Mouse (Mus musculus) neural tube, embryonic 11.5 days (tissue): ENCODE results near the gene Ids. TPM values are rescaled to one million over a fixed set of nuclear protein-coding genes. Genes with fewer than 3 reads are reported as not detected.

Source experiments
- ATAC-seq: fragments of 200-750 bp; cut with Nextera tagmentation; 2 replicates; pipeline ENCODE4 v1.8.0; 2017; ENCODE audit warnings: moderate number of reproducible peaks, mild to moderate bottlenecking, moderate TSS enrichment, moderate library complexity; ENCODE audit not compliant: insufficient read depth, low FRiP score, low TSS enrichment
- DNase-seq: peaks from one replicate; pipeline ENCODE4 v3.0.0-alpha.2; 2015; ENCODE audit warnings: low spot score
- H3K27ac ChIP-seq: fragments of 300-500 bp; sonication (generic); 2 replicates; pipeline ENCODE4 v1.5.1; 2014; ENCODE audit warnings: low read depth, mild to moderate bottlenecking, low read length
- H3K27me3 ChIP-seq: fragments of 300-500 bp; sonication (generic); 2 replicates; pipeline ENCODE4 v1.6.1; 2014; ENCODE audit warnings: mild to moderate bottlenecking, low read length, mixed read lengths; ENCODE audit not compliant: control insufficient read depth, insufficient read depth
- H3K36me3 ChIP-seq: fragments of 300-500 bp; sonication (generic); 2 replicates; pipeline ENCODE4 v1.6.1; 2014; ENCODE audit warnings: mild to moderate bottlenecking, low read length, moderate library complexity, mixed read lengths; ENCODE audit not compliant: control insufficient read depth, insufficient read depth
- H3K4me1 ChIP-seq: fragments of 300-500 bp; sonication (generic); 2 replicates; pipeline ENCODE4 v1.6.1; 2014; ENCODE audit warnings: low read length, mixed read lengths; ENCODE audit not compliant: control insufficient read depth, insufficient read depth
- H3K4me2 ChIP-seq: fragments of 300-500 bp; sonication (generic); 2 replicates; pipeline ENCODE4 v1.6.1; 2014; ENCODE audit warnings: low read depth, mild to moderate bottlenecking, moderate library complexity
- H3K4me3 ChIP-seq: fragments of 300-500 bp; sonication (generic); 2 replicates; pipeline ENCODE4 v1.5.1; 2014; ENCODE audit warnings: low read depth, low read length
- H3K9ac ChIP-seq: fragments of 300-500 bp; sonication (generic); 2 replicates; pipeline ENCODE4 v1.6.1; 2014; ENCODE audit warnings: mild to moderate bottlenecking, low read length
- H3K9me3 ChIP-seq: fragments of 300-500 bp; sonication (generic); 2 replicates; pipeline ENCODE4 v1.6.1; 2016; ENCODE audit warnings: low read length; ENCODE audit not compliant: control insufficient read depth
- WGBS: fragments of 180-500 bp; shearing (Covaris S2); extraction: QIAGEN DNeasy Blood & Tissue Kit; methylation state at CpG from one replicate; pipeline ENCODE4 v1.1.7; 2014; 5-methylcytosine and 5-hydroxymethylcytosine counted together
- polyA plus RNA-seq: library from polyadenylated mRNA; unstranded; fragments of >200 nt; fragmentation: Nextera tagmentation; extraction: Ambion mirVana; gene quantifications from 2 replicates; pipeline ENCODE4 v1.2.1, GENCODE M21; 2014

Gene Ids
- polyA plus RNA-seq, 1 experiment from 2014 or later: 4.7 TPM

DNA sequence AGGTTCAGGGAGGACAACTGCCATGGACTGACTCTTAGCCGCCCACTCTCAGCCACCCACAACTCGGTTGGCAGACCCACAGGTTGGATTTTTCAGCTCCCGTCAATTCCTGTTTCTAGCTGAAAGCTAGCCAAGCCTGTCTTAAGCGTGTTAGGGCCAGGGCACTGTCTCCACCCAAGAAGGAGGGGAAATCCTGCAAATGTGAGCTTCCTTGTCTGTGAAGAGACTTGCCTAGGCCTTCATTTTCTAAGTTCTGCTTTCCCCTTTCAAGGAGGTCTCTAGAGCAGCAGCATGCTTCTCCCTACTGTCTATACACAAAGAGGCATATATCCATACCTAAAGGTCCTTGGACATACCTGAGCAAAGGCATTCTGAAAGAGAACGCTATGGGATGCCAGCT lies 1.4 kb downstream of the Ids start:
- no peaks in the 10 kb centered on the region for H3K27me3 ChIP-seq
- no peak overlapping the region for H3K9ac ChIP-seq
- no peak overlapping the region for H3K27ac ChIP-seq
- no peaks in the 10 kb centered on the region for H3K9me3 ChIP-seq
- H3K4me3 ChIP-seq: no peak overlapping the region
- DNase-seq: no peak
- 93% methylated on average over 5 of the region's 5 CpGs for WGBS
- no peaks in the 10 kb centered on the region for H3K4me1 ChIP-seq
- H3K36me3 ChIP-seq: no peaks in the 10 kb centered on the region
- ATAC-seq: no peak
- peak overlapping the region; percentile 40 for H3K4me2 ChIP-seq

DNA sequence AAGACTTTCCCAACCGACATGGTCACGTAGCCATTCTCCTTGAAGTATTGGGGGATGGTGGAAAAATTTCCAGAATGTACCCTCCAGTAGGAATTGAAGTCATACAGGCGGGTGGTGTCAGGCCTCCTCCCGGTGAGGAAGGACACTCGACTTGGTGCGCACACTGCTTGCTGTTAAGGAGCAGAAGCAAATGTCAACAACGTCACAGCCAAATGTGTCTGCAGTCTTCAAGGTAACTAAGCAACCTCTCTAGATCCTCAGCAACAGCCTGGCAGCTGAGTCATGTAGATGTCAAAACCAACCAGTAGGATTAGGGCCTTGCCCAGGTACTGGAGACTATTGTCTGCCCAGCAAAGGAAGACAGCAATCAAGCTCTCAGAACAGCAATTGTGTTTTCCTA lies 1.9 kb downstream of the Ids start:
- H3K9ac ChIP-seq: no peak overlapping the region
- 87% methylated on average over 7 of the region's 7 CpGs for WGBS
- ATAC-seq (no peak), DNase-seq (no peak)
- no peak overlapping the region for H3K27ac ChIP-seq
- H3K4me3 ChIP-seq: no peak overlapping the region
- H3K4me2 ChIP-seq: no peak overlapping the region
- H3K9me3 ChIP-seq: no peaks in the 10 kb centered on the region
- H3K4me1 ChIP-seq: no peaks in the 10 kb centered on the region
- H3K27me3 ChIP-seq: no peaks in the 10 kb centered on the region
- no peaks in the 10 kb centered on the region for H3K36me3 ChIP-seq

DNA sequence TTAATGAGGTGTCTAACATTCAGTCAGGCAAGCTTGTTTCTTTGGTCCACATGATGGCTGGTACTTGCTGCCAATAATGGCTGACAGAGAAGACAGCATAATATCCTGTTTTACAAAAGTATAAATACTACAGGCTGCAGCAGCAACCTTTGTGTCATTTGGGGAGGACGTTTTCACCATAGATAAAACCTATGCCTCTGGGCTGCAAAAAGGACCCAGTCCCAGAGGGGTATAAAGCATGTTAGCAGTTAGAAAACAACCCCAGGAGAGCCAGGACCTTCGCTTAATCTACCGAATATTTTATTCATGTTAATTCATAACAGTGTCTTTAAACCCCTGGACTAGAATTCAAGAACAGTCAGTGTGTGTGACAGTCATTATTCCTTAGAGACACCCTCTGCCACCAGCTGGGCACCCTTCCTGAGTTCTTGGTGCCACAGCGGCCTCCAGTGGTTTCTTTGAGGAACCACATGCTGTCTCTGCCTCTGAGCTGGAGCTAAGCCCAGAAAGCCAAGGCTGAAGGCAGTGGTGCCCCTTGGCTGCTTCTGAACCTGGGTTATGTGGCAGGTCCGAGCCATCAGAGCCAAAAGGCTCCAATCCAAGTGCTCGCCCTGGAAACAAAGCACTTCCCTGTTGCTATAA lies 34.6 kb downstream of the Ids start:
- ATAC-seq (0 out of 2 replicates have a peak, but pooled peaks have one; percentile 38), DNase-seq (peak; percentile 55)
- no peak overlapping the region for H3K9ac ChIP-seq
- H3K27me3 ChIP-seq: no peaks in the 10 kb centered on the region
- H3K4me1 ChIP-seq: no peaks in the 10 kb centered on the region
- no peak overlapping the region for H3K27ac ChIP-seq
- H3K36me3 ChIP-seq: no peaks in the 10 kb centered on the region
- 34% methylated on average over 6 of the region's 6 CpGs for WGBS
- H3K4me2 ChIP-seq: no peak overlapping the region
- H3K9me3 ChIP-seq: no peaks in the 10 kb centered on the region
- no peak overlapping the region for H3K4me3 ChIP-seq

DNA sequence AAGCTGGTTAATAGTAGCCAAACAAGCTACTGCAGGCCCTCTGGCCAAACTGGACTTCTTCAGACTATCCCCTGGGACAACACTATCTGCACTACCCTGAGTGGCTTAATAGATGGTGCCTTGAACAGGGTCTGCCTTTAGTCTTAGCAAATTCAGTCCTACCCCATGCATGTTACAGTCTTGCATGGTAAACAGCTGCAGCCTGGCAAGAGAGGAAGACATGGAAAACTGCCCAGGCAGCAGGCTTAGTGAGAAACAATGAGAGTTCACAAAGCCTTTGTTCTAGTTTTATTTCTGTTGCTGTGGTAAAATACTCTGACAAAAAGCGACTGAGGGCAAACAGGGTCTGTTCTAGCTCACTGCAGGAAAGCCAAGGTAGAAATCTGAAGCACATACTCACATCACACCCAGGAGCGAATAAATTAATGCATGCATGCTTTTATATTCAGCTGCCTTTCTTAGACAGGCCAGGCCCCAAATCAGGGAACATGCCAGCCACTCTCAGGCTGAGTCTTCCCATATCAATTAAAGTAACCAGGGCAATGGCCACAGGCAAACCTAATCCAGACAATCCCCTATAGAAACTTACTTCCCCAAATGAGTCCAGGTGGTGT lies 36.2 kb downstream of the Ids start:
- 80% methylated on average over 2 of the region's 2 CpGs for WGBS
- Histone ChIP-seq H3K9me3 (no peaks in the 10 kb centered on the region), H3K36me3 (no peaks in the 10 kb centered on the region), H3K27me3 (no peaks in the 10 kb centered on the region), H3K9ac (no peak overlapping the region), H3K27ac (no peak overlapping the region), H3K4me1 (no peaks in the 10 kb centered on the region), H3K4me2 (no peak overlapping the region), H3K4me3 (no peak overlapping the region)
- ATAC-seq (no peak), DNase-seq (no peak)

DNA sequence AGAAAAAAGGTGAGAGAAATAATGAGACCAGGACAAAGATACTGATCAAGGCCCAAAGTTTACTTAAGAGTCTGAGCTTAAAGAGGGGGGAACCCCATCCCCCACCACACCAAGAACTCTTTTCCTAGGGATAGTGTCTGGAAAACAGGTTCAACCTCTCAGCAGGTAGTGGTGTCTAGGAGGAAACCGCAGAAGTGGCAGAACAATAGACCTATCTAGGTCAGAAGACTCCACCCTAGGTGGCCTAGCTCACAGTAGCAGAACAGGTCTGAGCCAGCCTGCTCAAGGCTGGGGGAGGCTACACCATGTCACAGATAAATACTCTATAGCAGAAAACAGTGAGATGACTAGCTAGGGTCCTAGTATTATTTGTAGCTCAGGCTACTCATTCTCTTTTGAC lies 37.2 kb downstream of the Ids start:
- Histone ChIP-seq H3K9me3 (no peaks in the 10 kb centered on the region), H3K4me2 (no peak overlapping the region), H3K27ac (no peak overlapping the region), H3K27me3 (no peaks in the 10 kb centered on the region), H3K4me1 (no peaks in the 10 kb centered on the region), H3K4me3 (no peak overlapping the region), H3K36me3 (no peaks in the 10 kb centered on the region), H3K9ac (no peak overlapping the region)
- 52% methylated on average over 1 of the region's 1 CpGs for WGBS
- ATAC-seq: no peak
- no peak for DNase-seq

DNA sequence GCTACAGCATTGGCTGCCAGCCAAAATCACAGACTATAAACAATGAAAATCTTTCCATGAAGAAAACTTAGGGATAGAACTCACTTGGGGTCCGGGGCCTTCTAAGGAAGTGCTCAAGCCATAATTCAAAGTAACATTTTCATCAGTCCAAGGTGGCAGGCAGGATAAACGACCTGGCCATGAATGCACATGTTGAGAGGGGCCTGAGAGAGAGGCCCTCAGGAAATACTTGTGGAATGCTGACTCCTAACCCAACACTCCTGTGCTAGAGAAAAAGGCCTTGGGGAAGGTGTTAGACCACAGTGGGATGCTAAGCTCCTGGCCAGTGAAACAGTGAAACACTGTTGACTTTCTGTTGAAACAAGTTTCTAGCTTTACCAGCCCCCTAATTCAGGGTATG lies 45.6 kb downstream of the Ids start:
- Histone ChIP-seq H3K4me1 (no peaks in the 10 kb centered on the region), H3K4me3 (no peak overlapping the region), H3K9me3 (no peaks in the 10 kb centered on the region), H3K27me3 (no peaks in the 10 kb centered on the region), H3K36me3 (no peaks in the 10 kb centered on the region), H3K27ac (no peak overlapping the region), H3K4me2 (no peak overlapping the region), H3K9ac (no peak overlapping the region)
- no peak for ATAC-seq
- WGBS: 53% methylated on average over 2 of the region's 2 CpGs
- no peak for DNase-seq

DNA sequence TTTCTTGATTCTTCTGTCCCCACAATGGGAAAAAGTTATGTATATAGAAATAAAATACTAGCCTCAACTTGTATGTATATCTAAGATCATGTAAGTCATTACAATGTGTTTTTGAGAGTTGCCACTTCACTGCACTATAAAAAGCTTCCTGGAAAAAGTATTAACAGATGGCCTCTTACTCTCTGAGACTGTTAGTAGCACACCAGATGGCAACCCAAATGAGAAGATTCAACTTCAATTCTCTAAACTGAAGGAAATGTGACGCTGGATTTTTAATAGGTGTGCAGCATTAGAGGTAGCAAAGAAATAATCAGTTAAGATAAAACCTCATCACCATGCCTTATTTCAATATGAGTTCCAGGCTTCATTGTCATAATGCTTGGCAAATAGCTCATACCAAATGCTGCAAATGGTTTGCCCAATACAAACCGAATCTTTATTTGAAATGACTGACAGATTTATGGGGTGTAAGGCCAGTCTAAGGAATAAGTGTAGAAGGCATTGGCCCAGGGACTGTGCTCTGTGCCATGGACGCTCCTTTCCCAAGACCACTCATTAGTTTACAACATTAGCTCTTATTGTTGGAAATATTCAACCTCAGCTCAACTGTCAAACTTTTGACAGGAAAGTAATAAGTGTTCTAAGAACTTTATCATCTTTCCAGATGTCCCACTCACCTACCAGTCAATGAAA lies 49.8 kb downstream of the Ids start:
- no peak for ATAC-seq
- Histone ChIP-seq H3K27me3 (no peaks in the 10 kb centered on the region), H3K4me1 (no peaks in the 10 kb centered on the region), H3K27ac (no peak overlapping the region), H3K36me3 (no peaks in the 10 kb centered on the region), H3K4me3 (no peak overlapping the region), H3K9me3 (no peaks in the 10 kb centered on the region), H3K9ac (no peak overlapping the region), H3K4me2 (no peak overlapping the region)
- 76% methylated on average over 3 of the region's 3 CpGs for WGBS
- no peak for DNase-seq
